Mouse (Mus musculus) kidney, adult 2 months (tissue): Measurements from ENCODE around the gene Tmem217.

Experiments
- CTCF ChIP-seq: fragments of 200-500 bp; conservative IDR thresholded peaks from 2 replicates; pipeline ENCODE4 v1.5.1; 2011; ENCODE audit warnings: low read depth, mild to moderate bottlenecking, control low read depth, low read length, moderate library complexity, mixed read lengths; ENCODE audit not compliant: insufficient read depth, insufficient read length
- POLR2A ChIP-seq: fragments of 200-500 bp; IDR thresholded peaks from one replicate; pipeline ENCODE4 v1.6.1; 2011; ENCODE audit warnings: low read depth, low read length, control low read depth

DNA sequence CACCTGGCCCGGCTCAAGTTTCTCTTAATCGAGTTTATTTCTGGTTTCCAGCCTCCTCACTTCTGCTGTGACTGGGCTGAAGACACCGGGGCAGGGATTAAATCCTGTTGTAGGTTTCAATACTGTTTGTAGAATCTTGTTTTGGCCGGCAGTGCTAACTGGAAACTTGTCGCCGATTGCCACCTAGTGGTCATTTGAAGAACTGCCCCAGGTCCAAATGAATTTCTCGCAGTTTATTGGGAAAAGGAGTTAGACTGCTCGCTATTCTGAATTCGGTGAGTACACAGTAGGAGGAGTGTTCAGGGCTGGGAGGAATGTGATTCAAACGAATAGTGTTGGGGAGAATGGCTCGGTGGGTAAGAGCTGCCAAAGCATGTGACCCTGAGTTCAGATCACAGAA lies 37.8 kb downstream of the Tmem217 start:
- TF ChIP-seq CTCF (peak; percentile 82), POLR2A (no peak)
